Mouse (Mus musculus) G1E (cell line): ENCODE measurements around the gene Tbrg4. TPM values are rescaled to one million over a fixed set of nuclear protein-coding genes. Genes with fewer than 3 reads are reported as not detected.

ENCODE experiments used
- ATAC-seq: 2 replicates; pipeline ENCODE4 v1.8.0; 2016; ENCODE audit warnings: mild to moderate bottlenecking; ENCODE audit not compliant: insufficient number of reproducible peaks, poor library complexity, low FRiP score, severe bottlenecking; ENCODE audit errors: extremely low read depth
- DNase-seq: peaks from one replicate; pipeline ENCODE4 v3.0.0; 2012; ENCODE audit warnings: low spot score
- H3K27me3 ChIP-seq: 2 replicates; pipeline ENCODE4 v1.6.1; 2012; ENCODE audit warnings: mild to moderate bottlenecking, low read length, inconsistent platforms; ENCODE audit not compliant: insufficient read depth
- H3K36me3 ChIP-seq: replicated peaks from 2 replicates; pipeline ENCODE3; 2012; ENCODE audit warnings: mild to moderate bottlenecking, inconsistent platforms
- H3K4me1 ChIP-seq: 2 replicates; pipeline ENCODE4 v1.6.1; 2012; ENCODE audit warnings: low read depth, low read length, inconsistent platforms, mixed read lengths; ENCODE audit not compliant: insufficient read depth
- H3K4me3 ChIP-seq: 2 replicates; pipeline ENCODE4 v1.5.1; 2012; ENCODE audit warnings: low read depth, mild to moderate bottlenecking, inconsistent platforms, low read length, moderate library complexity, mixed read lengths
- H3K9me3 ChIP-seq: replicated peaks from 2 replicates; pipeline ENCODE4 v1.6.1; 2012; ENCODE audit warnings: inconsistent platforms
- CTCF ChIP-seq: IDR thresholded peaks from 2 replicates; pipeline ENCODE4 v1.5.1; 2012; ENCODE audit warnings: low read depth, low read length, inconsistent platforms, mixed read lengths
- GATA1 ChIP-seq: IDR thresholded peaks from 2 replicates; pipeline ENCODE4 v1.6.1; 2012; ENCODE audit warnings: borderline replicate concordance, low read length, inconsistent platforms, mixed read lengths
- GATA2 ChIP-seq: IDR thresholded peaks from 2 replicates; pipeline ENCODE4 v1.6.1; 2012; ENCODE audit warnings: low read depth, low read length, inconsistent platforms, borderline replicate concordance
- POLR2AphosphoS5 ChIP-seq: IDR thresholded peaks from 2 replicates; pipeline ENCODE4 v1.6.1; 2012; ENCODE audit warnings: low read depth, low read length, inconsistent platforms; ENCODE audit not compliant: insufficient replicate concordance
- TAL1 ChIP-seq: conservative IDR thresholded peaks from 2 replicates; pipeline ENCODE4 v1.6.1; 2012; ENCODE audit warnings: low read depth, low read length, inconsistent platforms, mixed read lengths
- polyA plus RNA-seq: library from polyadenylated mRNA; stranded (reverse); fragments of >175 nt; gene quantifications from 2 replicates; pipeline ENCODE4 v1.2.3, GENCODE M21; 2012
- total RNA-seq, 2 experiments: library from RNA; stranded (forward) in 1 of 2; stranded (reverse) in 1 of 2; fragments of 200-1000 nt in 1 of 2; fragments of >200 nt in 1 of 2; fragmentation: Nextera tagmentation in 1 of 2; gene quantifications; 2 replicates each; pipeline ENCODE4 v1.2.3; 2014 to 2017

Tbrg4 gene
- total and polyA plus RNA-seq, 3 experiments, result 30.0 to 218 (median 71.1) TPM

- Histone ChIP-seq H3K36me3 (peaks cover 93% of the 10 kb centered on the region), H3K9me3 (no peaks in the 10 kb centered on the region), H3K4me1 (peaks cover 26% of the 10 kb centered on the region), H3K4me3 (no peak overlapping the region), H3K27me3 (no peaks in the 10 kb centered on the region)
- ATAC-seq, result no peak
- no peak for DNase-seq
- TF ChIP-seq GATA2 (no peak), GATA1 (no peak), POLR2AphosphoS5 (no peak), TAL1 (no peak), CTCF (no peak)
Measured at GRCm38 (mm10) chr11:6587249-6587940, 38.5 kb downstream of the Tbrg4 start.

- peaks cover 26% of the 10 kb centered on the region for H3K4me1 ChIP-seq
- H3K36me3 ChIP-seq, result peaks cover 88% of the 10 kb centered on the region
- TF ChIP-seq GATA1, result no peak
- no peak for TF ChIP-seq GATA2
- TF ChIP-seq POLR2AphosphoS5, result no peak
- TF ChIP-seq CTCF, result no peak
- no peak for TF ChIP-seq TAL1
- H3K9me3 ChIP-seq, result no peaks in the 10 kb centered on the region
- H3K4me3 ChIP-seq, result no peak overlapping the region
- no peak for ATAC-seq
- DNase-seq, result no peak
- no peaks in the 10 kb centered on the region for H3K27me3 ChIP-seq
Measured at GRCm38 (mm10) chr11:6586660-6587059, 39.2 kb downstream of the Tbrg4 start.

GRCm38 (mm10) chr11:6585748-6586147 is 40.1 kb downstream of the Tbrg4 start:
- Histone ChIP-seq H3K4me3 (no peak overlapping the region), H3K9me3 (no peaks in the 10 kb centered on the region), H3K4me1 (peaks cover 26% of the 10 kb centered on the region), H3K36me3 (peaks cover 84% of the 10 kb centered on the region), H3K27me3 (no peaks in the 10 kb centered on the region)
- TF ChIP-seq TAL1, result no peak
- no peak for TF ChIP-seq POLR2AphosphoS5
- TF ChIP-seq GATA2, result no peak
- TF ChIP-seq CTCF, result no peak
- TF ChIP-seq GATA1, result no peak
- no peak for DNase-seq
- no peak for ATAC-seq

GRCm38 (mm10) chr11:6581560-6581959 is 44.3 kb downstream of the Tbrg4 start:
- ATAC-seq (no peak), DNase-seq (no peak)
- TF ChIP-seq POLR2AphosphoS5 (no peak), TAL1 (no peak), GATA1 (no peak), CTCF (no peak), GATA2 (no peak)
- H3K36me3 ChIP-seq, result peaks cover 79% of the 10 kb centered on the region
- H3K4me3 ChIP-seq, result no peak overlapping the region
- peaks cover 17% of the 10 kb centered on the region for H3K4me1 ChIP-seq
- no peaks in the 10 kb centered on the region for H3K27me3 ChIP-seq
- no peaks in the 10 kb centered on the region for H3K9me3 ChIP-seq

GRCm38 (mm10) chr11:6580065-6580750 is 45.7 kb downstream of the Tbrg4 start:
- H3K27me3 ChIP-seq, result no peaks in the 10 kb centered on the region
- DNase-seq (no peak), ATAC-seq (no peak)
- no peaks in the 10 kb centered on the region for H3K9me3 ChIP-seq
- no peak overlapping the region for H3K4me3 ChIP-seq
- H3K4me1 ChIP-seq, result peaks cover 5% of the 10 kb centered on the region
- H3K36me3 ChIP-seq, result peaks cover 79% of the 10 kb centered on the region
- TF ChIP-seq CTCF (no peak), POLR2AphosphoS5 (no peak), GATA2 (no peak), GATA1 (no peak), TAL1 (no peak)

- no peak for TF ChIP-seq GATA1
- no peak for TF ChIP-seq CTCF
- TF ChIP-seq TAL1, result no peak
- TF ChIP-seq GATA2, result no peak
- Histone ChIP-seq H3K27me3 (no peaks in the 10 kb centered on the region), H3K9me3 (no peaks in the 10 kb centered on the region), H3K4me1 (no peaks in the 10 kb centered on the region), H3K36me3 (peaks cover 73% of the 10 kb centered on the region), H3K4me3 (no peak overlapping the region)
- DNase-seq, result no peak
- ATAC-seq, result no peak
Measured at GRCm38 (mm10) chr11:6579361-6579760, 46.5 kb downstream of the Tbrg4 start.
